Mouse (Mus musculus) MEL (cell line): ENCODE data around the gene Spag16. TPM values are rescaled to one million over a fixed set of nuclear protein-coding genes. Genes with fewer than 3 reads are reported as not detected.

ENCODE experiments used
- DNase-seq: peaks from one replicate; pipeline ENCODE4 v3.0.0; 2011; ENCODE audit warnings: low read depth, low spot score
- H3K27ac ChIP-seq: 2 replicates; pipeline ENCODE4 v1.5.1; 2012; ENCODE audit warnings: low read depth, mild to moderate bottlenecking, control low read depth, low read length, moderate library complexity; ENCODE audit not compliant: control insufficient read depth
- H3K27me3 ChIP-seq, 2 experiments: fragments of 150-350 bp in 1 of 2; sonication (generic) in 1 of 2; 2 replicates each; pipeline ENCODE4 v1.6.1; 2012; ENCODE audit warnings: low read length in 2 of 2, mild to moderate bottlenecking in 2 of 2, improper control_type of control experiment in 1 of 2, moderate library complexity in 1 of 2; ENCODE audit not compliant: insufficient read depth in 2 of 2, control insufficient read depth in 1 of 2
- H3K36me3 ChIP-seq, 2 experiments: 2 replicates each; pipeline ENCODE4 v1.6.1; 2012 to 2014; ENCODE audit warnings: low read length in 2 of 2, improper control_type of control experiment in 1 of 2, inconsistent platforms in 1 of 2, mild to moderate bottlenecking in 1 of 2; ENCODE audit not compliant: insufficient read depth in 2 of 2, control insufficient read depth in 1 of 2
- H3K4me1 ChIP-seq, 2 experiments: fragments of 150-350 bp in 1 of 2; sonication (generic) in 1 of 2; 2 replicates each; pipeline ENCODE4 v1.6.1; 2012; ENCODE audit warnings: low read length in 2 of 2, improper control_type of control experiment in 1 of 2, mild to moderate bottlenecking in 1 of 2; ENCODE audit not compliant: insufficient read depth in 2 of 2, control insufficient read depth in 1 of 2
- H3K4me3 ChIP-seq, 2 experiments: fragments of 150-350 bp in 1 of 2; sonication (generic) in 1 of 2; 2 replicates each; pipeline ENCODE4 v1.5.1; 2012; ENCODE audit warnings: low read depth in 2 of 2, low read length in 2 of 2, mild to moderate bottlenecking in 2 of 2, moderate library complexity in 2 of 2, control low read depth in 1 of 2, improper control_type of control experiment in 1 of 2; ENCODE audit not compliant: control insufficient read depth in 1 of 2, insufficient read depth in 1 of 2
- H3K79me2 ChIP-seq: 2 replicates; pipeline ENCODE4 v1.6.1; 2012; ENCODE audit warnings: mild to moderate bottlenecking, low read length, moderate library complexity; ENCODE audit not compliant: control insufficient read depth, poor library complexity, insufficient read depth
- H3K9ac ChIP-seq: 2 replicates; pipeline ENCODE4 v1.6.1; 2012; ENCODE audit warnings: low read depth, mild to moderate bottlenecking, control low read depth, low read length, moderate library complexity; ENCODE audit not compliant: control insufficient read depth, poor library complexity, severe bottlenecking
- H3K9me3 ChIP-seq: fragments of 150-350 bp; sonication (generic); replicated peaks from 2 replicates; pipeline ENCODE4 v1.6.1; 2012; ENCODE audit warnings: mild to moderate bottlenecking, low read length, improper control_type of control experiment, moderate library complexity; ENCODE audit not compliant: insufficient read depth
- BHLHE40 ChIP-seq: IDR thresholded peaks from 2 replicates; pipeline ENCODE4 v1.6.1; 2012; ENCODE audit warnings: low read depth, mild to moderate bottlenecking, inconsistent platforms, low read length, improper control_type of control experiment, borderline replicate concordance
- CHD2 ChIP-seq: IDR thresholded peaks from 2 replicates; pipeline ENCODE4 v1.6.1; 2011; ENCODE audit warnings: low read length, improper control_type of control experiment
- CTCF ChIP-seq, 3 experiments: IDR thresholded peaks in 2 of 3; conservative IDR thresholded peaks in 1 of 3; 2 replicates each; pipeline ENCODE4 v1.5.1; 2011 to 2012; ENCODE audit warnings: low read length in 3 of 3, low read depth in 2 of 3, mild to moderate bottlenecking in 2 of 3, improper control_type of control experiment in 1 of 3, inconsistent platforms in 1 of 3, mixed read lengths in 1 of 3, moderate library complexity in 1 of 3; ENCODE audit not compliant: control insufficient read depth in 1 of 3, insufficient read depth in 1 of 3, poor library complexity in 1 of 3, severe bottlenecking in 1 of 3
- E2F4 ChIP-seq: IDR thresholded peaks from 2 replicates; pipeline ENCODE4 v1.6.1; 2011; ENCODE audit warnings: low read depth, low read length, improper control_type of control experiment, borderline replicate concordance
- ELF1 ChIP-seq: IDR thresholded peaks from 2 replicates; pipeline ENCODE4 v1.6.1; 2014; ENCODE audit warnings: low read depth, mild to moderate bottlenecking, inconsistent platforms, low read length, improper control_type of control experiment, moderate library complexity
- EP300 ChIP-seq, 2 experiments: IDR thresholded peaks; 2 replicates each; pipeline ENCODE4 v1.6.1; 2011; ENCODE audit warnings: improper control_type of control experiment in 2 of 2, low read length in 2 of 2, low read depth in 1 of 2, mild to moderate bottlenecking in 1 of 2
- GABPA ChIP-seq: IDR thresholded peaks from 2 replicates; pipeline ENCODE4 v1.6.1; 2012; ENCODE audit warnings: low read depth, mild to moderate bottlenecking, inconsistent platforms, low read length, improper control_type of control experiment, moderate library complexity
- GATA1 ChIP-seq: IDR thresholded peaks from 2 replicates; pipeline ENCODE4 v1.6.1; 2011; ENCODE audit warnings: low read depth, low read length, improper control_type of control experiment
- HCFC1 ChIP-seq: IDR thresholded peaks from 2 replicates; pipeline ENCODE4 v1.6.1; 2012; ENCODE audit warnings: low read depth, mild to moderate bottlenecking, inconsistent platforms, low read length, improper control_type of control experiment, moderate library complexity
- MAFK ChIP-seq: IDR thresholded peaks from 2 replicates; pipeline ENCODE4 v1.6.1; 2011; ENCODE audit warnings: low read depth, mild to moderate bottlenecking, low read length, improper control_type of control experiment, borderline replicate concordance
- MAX ChIP-seq: IDR thresholded peaks from 2 replicates; pipeline ENCODE4 v1.6.1; 2011; ENCODE audit warnings: low read length, improper control_type of control experiment
- MAZ ChIP-seq: IDR thresholded peaks from 2 replicates; pipeline ENCODE4 v1.6.1; 2012; ENCODE audit warnings: low read depth, mild to moderate bottlenecking, inconsistent platforms, low read length, improper control_type of control experiment
- NELFE ChIP-seq: IDR thresholded peaks from 2 replicates; pipeline ENCODE4 v1.6.1; 2011; ENCODE audit warnings: low read depth, low read length, improper control_type of control experiment
- NRF1 ChIP-seq: IDR thresholded peaks from 2 replicates; pipeline ENCODE4 v1.6.1; 2014; ENCODE audit warnings: low read depth, mild to moderate bottlenecking, inconsistent platforms, low read length, improper control_type of control experiment, moderate library complexity; ENCODE audit not compliant: poor library complexity, insufficient read depth, severe bottlenecking
- POLR2A ChIP-seq, 2 experiments: IDR thresholded peaks; 2 replicates each; pipeline ENCODE4 v1.6.1; 2011 to 2012; ENCODE audit warnings: low read length in 2 of 2, mild to moderate bottlenecking in 2 of 2, control low read depth in 1 of 2, improper control_type of control experiment in 1 of 2, low read depth in 1 of 2, moderate library complexity in 1 of 2; ENCODE audit not compliant: control insufficient read depth in 1 of 2, insufficient read depth in 1 of 2, poor library complexity in 1 of 2
- RAD21 ChIP-seq: IDR thresholded peaks from 2 replicates; pipeline ENCODE4 v1.6.1; 2011; ENCODE audit warnings: mild to moderate bottlenecking, low read depth, low read length, improper control_type of control experiment
- RCOR1 ChIP-seq: IDR thresholded peaks from 2 replicates; pipeline ENCODE4 v1.6.1; 2012; ENCODE audit warnings: low read depth, mild to moderate bottlenecking, inconsistent platforms, low read length, improper control_type of control experiment
- SIN3A ChIP-seq: IDR thresholded peaks from 2 replicates; pipeline ENCODE4 v1.6.1; 2012; ENCODE audit warnings: low read length, improper control_type of control experiment, inconsistent platforms
- SMC3 ChIP-seq: IDR thresholded peaks from 2 replicates; pipeline ENCODE4 v1.6.1; 2011; ENCODE audit warnings: low read depth, low read length, improper control_type of control experiment
- TCF12 ChIP-seq: IDR thresholded peaks from 2 replicates; pipeline ENCODE4 v1.6.1; 2014; ENCODE audit warnings: low read depth, mild to moderate bottlenecking, inconsistent platforms, low read length, improper control_type of control experiment, moderate library complexity
- USF1 ChIP-seq: IDR thresholded peaks from 2 replicates; pipeline ENCODE4 v1.6.1; 2014; ENCODE audit warnings: low read depth, mild to moderate bottlenecking, inconsistent platforms, low read length, improper control_type of control experiment, moderate library complexity
- ZMIZ1 ChIP-seq: IDR thresholded peaks from 2 replicates; pipeline ENCODE4 v1.6.1; 2012; ENCODE audit warnings: low read depth, mild to moderate bottlenecking, inconsistent platforms, low read length, improper control_type of control experiment, moderate library complexity
- polyA plus RNA-seq, 2 experiments: library from polyadenylated mRNA; stranded (reverse) in 1 of 2; unstranded in 1 of 2; fragments of >175 nt in 1 of 2; fragments of >200 nt in 1 of 2; gene quantifications; 2 replicates each; pipeline versions ENCODE4 v1.2.1 to v1.2.4; 2012; ENCODE audit warnings: low replicate concordance in 2 of 2, low read depth in 1 of 2; ENCODE audit not compliant: insufficient read length in 2 of 2, insufficient read depth in 1 of 2, missing spikeins in 1 of 2
- total RNA-seq: library from RNA; depleted of rRNA; stranded (reverse); fragments of 300-350 nt; gene quantifications from 2 replicates; pipeline ENCODE4 v1.2.3, GENCODE M21; 2012

Spag16 gene
- total and polyA plus RNA-seq, 3 experiments = not detected

DNA sequence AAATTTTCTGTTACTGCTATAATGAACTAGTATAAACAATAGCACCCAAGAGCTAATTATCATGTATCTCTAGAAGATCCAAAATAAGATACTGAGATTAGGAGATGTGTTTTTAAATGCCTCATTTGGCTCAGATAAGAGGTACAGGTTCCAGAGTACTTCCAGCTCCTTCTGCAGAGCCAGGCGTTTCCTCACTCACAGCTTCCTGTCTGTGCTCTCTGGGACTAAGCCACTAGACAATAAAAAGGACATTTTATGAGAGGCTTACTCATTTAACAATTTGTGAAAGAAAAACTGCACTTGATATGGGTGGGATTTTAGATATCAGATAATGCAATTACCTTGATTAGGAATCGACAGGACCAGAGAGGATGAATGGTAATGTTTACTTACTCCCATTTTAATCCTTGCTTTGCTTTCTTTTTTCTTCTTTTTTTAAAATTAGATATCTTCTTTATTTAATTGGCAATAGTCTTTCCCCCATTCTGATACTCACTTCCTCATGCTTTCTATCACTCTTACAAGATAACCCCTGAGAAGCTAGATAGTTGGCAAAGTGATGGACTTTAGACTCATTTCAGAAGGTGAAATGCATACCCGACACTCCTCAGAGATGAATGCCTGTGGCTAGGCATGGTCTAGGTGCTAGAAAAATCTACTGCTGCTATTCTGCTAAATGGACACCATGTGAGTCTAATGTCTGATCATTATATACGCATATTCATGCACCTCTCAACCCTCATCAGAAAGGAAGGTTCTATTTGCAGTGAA, 289.6 kb downstream of the Spag16 start:
- no peak overlapping the region for H3K9ac ChIP-seq
- no peaks in the 10 kb centered on the region for H3K27me3 ChIP-seq
- H3K27ac ChIP-seq = no peak overlapping the region
- H3K4me1 ChIP-seq = no peaks in the 10 kb centered on the region
- DNase-seq = no peak
- no peaks in the 10 kb centered on the region for H3K9me3 ChIP-seq
- TF ChIP-seq USF1 (no peak), RCOR1 (no peak), GABPA (no peak), MAZ (no peak), ZMIZ1 (no peak), ELF1 (no peak), NELFE (no peak)
- no peaks in the 10 kb centered on the region for H3K36me3 ChIP-seq
- no peaks in the 10 kb centered on the region for H3K79me2 ChIP-seq
- H3K4me3 ChIP-seq = no peak overlapping the region

DNA sequence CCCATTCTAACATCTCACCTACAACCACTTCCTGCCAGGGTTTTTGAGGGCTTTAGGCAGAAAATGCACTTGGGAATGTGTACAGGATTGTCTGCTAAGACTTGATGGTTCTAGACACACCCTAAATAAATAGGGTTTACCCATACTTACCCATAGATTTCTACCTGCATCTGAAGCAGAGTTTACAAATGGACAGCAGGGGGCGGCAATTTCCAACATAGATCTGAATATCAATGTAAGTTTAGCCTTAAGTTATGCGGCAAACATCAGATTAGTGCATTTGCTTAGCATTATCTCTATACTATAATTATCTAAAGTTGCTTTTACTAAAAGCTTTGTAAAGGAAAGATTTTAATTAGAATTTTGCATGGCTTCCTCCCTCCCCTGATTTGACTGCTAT, 301.3 kb downstream of the Spag16 start:
- Histone ChIP-seq H3K4me3 (no peak overlapping the region), H3K79me2 (no peaks in the 10 kb centered on the region)
- DNase-seq = peak; percentile 25
- peak in 2 of 3 experiments; percentile 3 to 48; a peak in 2 of 6 replicates for TF ChIP-seq CTCF (IDR thresholded peaks at IDR 0.05 in 2 of 3, conservative IDR thresholded peaks at IDR 0.05 in 1 of 3; ENCODE audit: control insufficient read depth in 1 of 3, insufficient read depth in 1 of 3, low read depth in 2 of 3, low read length in 3 of 3, poor library complexity in 1 of 3, severe bottlenecking in 1 of 3)
- TF ChIP-seq ZMIZ1 = no peak
- no peak for TF ChIP-seq CHD2
- no peak for TF ChIP-seq MAX
- peak; percentile 55 for TF ChIP-seq SMC3
- TF ChIP-seq RAD21 = peak; percentile 31
- TF ChIP-seq, all 39 proteins: peak for 3
- no peak overlapping the region for H3K27ac ChIP-seq
- H3K9me3 ChIP-seq = no peaks in the 10 kb centered on the region
- no peaks in the 10 kb centered on the region; a peak in 1 of 4 replicates for H3K27me3 ChIP-seq
- H3K9ac ChIP-seq = no peak overlapping the region
- no peaks in the 10 kb centered on the region for H3K36me3 ChIP-seq
- no peaks in the 10 kb centered on the region for H3K4me1 ChIP-seq

- no peak overlapping the region for H3K4me3 ChIP-seq
- no peaks in the 10 kb centered on the region for H3K9me3 ChIP-seq
- no peaks in the 10 kb centered on the region for H3K36me3 ChIP-seq
- no peak overlapping the region for H3K9ac ChIP-seq
- no peaks in the 10 kb centered on the region for H3K27me3 ChIP-seq
- TF ChIP-seq BHLHE40 = no peak
- no peak for TF ChIP-seq SIN3A
- no peak for TF ChIP-seq E2F4
- no peak for TF ChIP-seq POLR2A (IDR thresholded peaks at IDR 0.05; ENCODE audit: control insufficient read depth in 1 of 2, insufficient read depth in 1 of 2, low read depth in 1 of 2, low read length in 2 of 2, poor library complexity in 1 of 2)
- no peak for TF ChIP-seq EP300 (IDR thresholded peaks at IDR 0.05; ENCODE audit: low read depth in 1 of 2, low read length in 2 of 2)
- no peak for TF ChIP-seq NRF1
- no peak for TF ChIP-seq MAFK
- no peak for TF ChIP-seq GATA1
- no peak for TF ChIP-seq RCOR1
- TF ChIP-seq ELF1 = no peak
- no peak for TF ChIP-seq TCF12
- TF ChIP-seq HCFC1 = no peak
- TF ChIP-seq, all 39 proteins: peak for 0
- no peak for DNase-seq
- H3K4me1 ChIP-seq = peaks cover 0 to 3% of the 10 kb centered on the region in 2 experiments; a peak in 1 of 4 replicates
- H3K79me2 ChIP-seq = no peaks in the 10 kb centered on the region
- H3K27ac ChIP-seq = no peak overlapping the region
These were observed 308.8 kb downstream of the Spag16 start for GRCm38 (mm10) chr1:70135547-70135946.
